Mouse (Mus musculus): ENCODE data around the gene Otop2. TPM values are rescaled to one million over a fixed set of nuclear protein-coding genes. Genes with fewer than 3 reads are reported as not detected.

Gene Otop2
- not detected for polyA plus RNA-seq (2017; shearing (Covaris generic))

DNA sequence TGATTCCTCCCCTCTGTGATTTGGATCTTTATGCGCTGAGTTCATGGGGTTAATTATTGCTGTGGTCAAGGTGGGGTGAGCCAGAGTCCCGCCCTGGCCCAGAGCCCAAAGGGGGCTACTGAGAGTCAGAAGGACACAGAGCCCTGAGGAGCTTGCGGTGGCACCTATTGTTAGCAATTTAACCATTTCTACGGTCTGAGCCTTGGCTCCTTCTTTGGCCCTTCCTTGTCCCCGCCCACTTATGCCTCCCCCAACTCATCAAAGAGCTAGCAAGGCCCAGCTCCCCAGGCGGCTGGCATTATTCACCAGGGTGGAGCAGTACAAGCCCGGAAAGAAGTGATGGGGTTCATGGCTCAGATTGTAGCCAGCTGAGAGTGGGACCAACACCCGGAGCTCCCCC, at the start of gene Otop2:
TSS of gene Otop2 (plus strand) at position 301 of the 400 bp plus-strand sequence.

DNA sequence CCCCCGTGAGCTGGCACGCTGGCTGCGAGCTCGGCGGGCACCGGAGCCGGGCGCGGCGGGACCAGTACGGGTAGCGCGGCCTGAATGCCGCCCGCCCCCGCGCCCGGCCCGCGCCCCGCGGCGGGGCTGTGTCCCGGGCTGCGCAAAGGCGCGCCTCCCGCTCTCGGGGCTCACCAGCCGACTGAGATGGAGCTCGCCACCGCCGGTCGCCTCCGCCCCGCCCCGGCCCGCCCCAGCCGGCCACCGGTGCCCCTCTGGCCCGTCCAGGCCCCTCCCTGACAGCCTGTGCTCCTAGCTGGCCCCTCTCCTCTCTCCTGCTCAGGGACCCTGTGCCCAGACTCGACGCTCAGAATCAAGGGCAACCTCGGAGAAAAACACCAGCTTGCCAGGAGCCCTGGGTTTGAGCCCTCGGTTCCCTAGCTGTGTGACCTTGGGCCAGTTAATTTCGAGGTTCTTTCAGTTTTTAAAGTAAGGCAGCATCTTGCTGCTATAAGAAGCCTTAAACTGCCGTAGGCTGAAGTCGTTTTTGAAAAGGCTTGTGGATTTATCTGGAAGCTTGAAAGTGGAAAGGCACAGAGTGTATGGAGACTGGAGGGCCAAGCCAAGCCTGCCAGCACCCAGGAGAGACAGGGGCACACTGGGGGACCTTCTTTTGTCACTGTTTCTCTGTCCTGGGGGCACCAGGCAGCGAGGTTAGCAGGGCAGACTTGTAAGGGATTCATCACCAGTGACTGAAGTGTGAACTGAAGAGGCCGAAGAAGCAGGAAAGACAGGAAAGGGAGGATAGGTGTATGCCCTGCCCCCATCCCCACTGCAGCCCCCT, 39.7 kb upstream of the Otop2 start, which contains the start of gene Grin2c:
TSS of gene Grin2c (minus strand) at position 183 of the 823 bp plus-strand sequence.

DNA sequence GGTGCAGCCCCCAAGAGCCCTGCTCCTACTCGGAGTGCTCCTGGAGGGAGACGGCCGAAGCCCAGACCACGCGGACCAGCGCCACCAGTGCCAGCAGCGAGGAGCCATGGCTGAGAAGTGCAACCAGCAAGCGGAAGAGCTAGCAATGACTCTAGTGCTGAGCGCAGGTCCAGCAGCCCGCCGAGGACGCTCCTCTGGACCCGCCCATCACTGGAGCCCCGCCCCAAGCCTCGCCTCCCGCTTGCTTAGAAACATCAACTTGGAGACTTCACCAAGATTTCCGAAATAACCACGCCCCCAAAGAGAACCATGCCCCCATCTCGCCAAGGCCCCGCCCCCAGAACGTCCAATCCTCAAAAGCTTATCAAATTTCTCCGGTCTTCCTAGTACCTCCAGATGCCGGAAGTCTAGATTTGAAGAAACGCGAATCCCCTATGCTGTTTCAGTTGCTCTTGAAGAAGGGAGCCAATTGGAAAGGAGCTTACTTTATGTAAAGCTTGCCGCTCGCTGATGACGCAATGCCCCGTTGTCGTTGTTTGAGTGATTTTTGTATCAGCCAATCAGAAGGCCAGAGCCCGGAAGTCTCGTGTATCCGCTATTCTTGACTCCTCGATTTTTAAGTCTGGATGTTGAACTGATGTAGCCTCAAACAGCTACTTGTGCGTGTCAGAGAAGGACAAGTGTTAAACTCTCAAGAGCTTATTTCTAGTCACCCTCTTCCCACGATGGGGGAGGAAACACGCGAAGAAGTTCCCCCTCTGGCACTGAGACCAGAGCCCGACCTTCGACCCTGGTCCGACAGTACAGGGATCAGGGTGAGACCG, 30.0 kb upstream of the Otop2 start, which contains the start of gene Fdxr:
TSS of gene Fdxr (minus strand) at position 271 of the 824 bp plus-strand sequence.

DNA sequence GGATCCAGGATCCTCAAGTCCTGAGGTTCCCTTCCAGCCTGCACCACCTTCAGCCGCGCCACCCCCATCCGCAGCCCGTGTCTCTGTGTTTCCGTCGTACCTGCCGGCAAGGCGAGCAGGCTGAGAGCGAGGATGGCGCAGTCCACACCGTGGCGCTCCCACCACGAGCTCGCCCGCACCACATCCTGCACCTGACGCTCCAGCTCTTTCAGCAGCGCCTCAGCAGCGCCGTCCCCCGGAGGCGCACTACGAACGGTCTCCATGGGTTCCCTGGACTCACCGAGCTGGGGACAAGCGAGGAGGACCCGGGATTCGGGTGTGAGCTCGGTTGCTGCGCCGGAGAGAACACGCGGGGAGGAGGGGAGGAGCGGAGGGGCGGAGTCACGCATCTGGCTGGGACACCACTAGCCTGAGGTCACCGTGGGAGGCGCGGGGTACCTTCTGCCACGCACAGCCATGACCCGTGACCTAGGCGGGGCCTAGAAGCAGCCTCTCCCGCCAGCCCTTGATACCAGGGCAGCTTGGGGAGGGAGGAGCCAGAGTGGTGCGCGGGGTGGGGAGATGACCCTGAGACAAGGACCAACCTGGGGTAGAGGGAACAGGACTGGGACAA, 9.6 kb upstream of the Otop2 start, which contains the start of gene Fads6:
TSS of gene Fads6 (minus strand) at position 450 of the 613 bp plus-strand sequence.

DNA sequence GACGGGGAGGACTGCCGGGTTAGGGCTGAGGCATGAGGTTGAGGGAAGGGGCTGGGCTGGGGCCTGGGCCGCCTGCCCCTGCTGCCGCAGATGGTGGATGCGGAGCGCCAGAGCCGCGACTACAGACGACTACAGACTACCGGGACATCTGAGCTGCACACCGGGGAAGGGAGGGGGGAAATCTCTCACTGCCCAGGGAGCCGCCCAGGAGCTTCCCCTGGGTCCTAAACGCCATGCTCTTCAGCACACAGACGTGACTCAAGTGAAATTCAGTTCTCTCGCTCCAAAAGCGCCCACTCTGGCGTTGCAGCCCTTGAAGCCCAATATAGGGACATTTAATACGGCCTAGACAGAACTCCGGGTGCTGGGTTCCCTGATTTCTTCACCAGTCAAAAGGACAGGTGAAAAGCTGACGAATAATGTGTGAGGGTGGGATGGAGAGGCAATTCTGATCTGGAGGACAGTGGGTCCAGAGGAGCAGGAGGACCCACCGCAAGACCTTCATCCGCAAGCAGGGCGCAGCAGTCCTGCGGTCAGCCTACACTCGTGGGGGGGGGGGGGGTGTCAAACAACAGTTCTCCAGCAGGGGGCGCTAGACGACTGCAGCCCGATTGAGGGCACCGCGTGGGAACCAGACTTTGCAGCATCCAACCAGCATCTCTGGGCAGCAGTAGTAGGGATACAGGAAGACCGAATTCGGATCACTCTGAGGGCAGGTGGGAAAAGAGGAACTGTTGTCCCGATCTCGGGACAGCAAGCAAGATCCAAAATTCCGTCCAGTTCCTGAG, 15.1 kb downstream of the Otop2 start, which contains the start of gene Ush1g:
TSS of gene Ush1g (minus strand) at position 136 of the 788 bp plus-strand sequence.

DNA sequence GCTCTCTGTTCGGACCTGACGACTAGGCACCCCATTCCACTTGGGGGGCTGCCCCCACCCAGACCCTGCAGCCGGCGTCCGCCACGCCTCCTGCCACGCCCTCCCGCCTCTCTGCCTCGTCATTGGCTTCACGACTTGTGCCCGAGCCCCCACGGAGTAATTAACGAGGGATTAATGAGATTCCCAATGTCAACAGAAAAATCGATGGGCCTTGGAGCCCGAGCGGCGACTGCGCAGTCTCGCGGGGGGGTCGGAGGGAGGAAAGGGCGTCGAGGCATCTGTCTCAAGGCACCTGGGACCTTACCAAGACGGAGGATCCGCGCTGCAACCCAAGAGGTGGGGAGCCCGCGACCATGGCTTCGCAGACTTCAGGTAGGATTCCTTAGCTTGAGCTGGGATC, 27.6 kb downstream of the Otop2 start, which contains the start of gene Otop3:
TSS of gene Otop3 (plus strand) at position 201 of the 400 bp plus-strand sequence.

DNA sequence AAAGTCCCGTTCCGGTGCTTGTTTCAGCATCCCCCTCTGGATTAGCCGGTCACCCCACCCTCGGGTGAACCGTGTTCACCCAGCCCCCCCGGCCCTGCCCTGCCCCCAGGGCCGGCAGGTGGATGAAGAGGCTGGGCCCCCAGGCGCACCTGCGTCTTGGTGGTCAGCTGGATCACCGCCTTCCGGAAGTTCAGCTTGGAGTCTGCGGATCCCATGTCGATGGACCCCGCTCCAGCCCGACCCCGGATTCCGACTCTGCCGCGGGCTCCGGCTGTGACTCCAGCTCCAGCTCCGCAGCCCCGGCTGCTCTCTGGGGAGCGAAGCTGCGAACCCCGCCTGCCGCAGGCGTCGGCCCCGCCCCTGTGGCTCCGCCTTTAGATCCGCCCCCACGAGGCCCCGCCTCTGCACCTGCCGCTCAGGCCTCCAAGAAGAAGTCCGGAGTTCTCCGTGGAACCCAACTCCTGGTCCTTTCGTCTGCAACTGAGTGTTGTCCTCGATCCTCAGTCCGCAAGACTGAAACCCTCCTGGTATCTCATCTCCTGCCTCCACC, 60.5 kb downstream of the Otop2 start, which contains the start of gene Hid1:
TSS of gene Hid1 (minus strand) at position 362 of the 550 bp plus-strand sequence.

Other genes with a start within 250 kb of the Otop2 start
- gene Cd300e, start 245.0 kb upstream of the Otop2 start, polyA plus RNA-seq (2017; shearing (Covaris generic)), result not detected
- 238 TPM for gene Rab37, start 215.7 kb upstream of the Otop2 start, polyA plus RNA-seq (2017; shearing (Covaris generic))
- gene Cd300lf, start 173.2 kb upstream of the Otop2 start, polyA plus RNA-seq (2017; shearing (Covaris generic)), result 0.58 TPM
- gene Slc9a3r1, start 143.8 kb upstream of the Otop2 start, polyA plus RNA-seq (2017; shearing (Covaris generic)), result 407 TPM
- 16.5 TPM for gene Tmem104, start 119.7 kb upstream of the Otop2 start, polyA plus RNA-seq (2017; shearing (Covaris generic))
- gene Nat9, start 119.3 kb upstream of the Otop2 start, polyA plus RNA-seq (2017; shearing (Covaris generic)), result 14.4 TPM
- not detected for gene Grin2c, start 39.9 kb upstream of the Otop2 start, polyA plus RNA-seq (2017; shearing (Covaris generic))
- gene Fdxr, start 30.1 kb upstream of the Otop2 start, polyA plus RNA-seq (2017; shearing (Covaris generic)), result 44.7 TPM
- gene Fads6, start 9.5 kb upstream of the Otop2 start, polyA plus RNA-seq (2017; shearing (Covaris generic)), result 1.6 TPM
- gene Ush1g, start 14.9 kb downstream of the Otop2 start, polyA plus RNA-seq (2017; shearing (Covaris generic)), result not detected
- gene Otop3, start 27.6 kb downstream of the Otop2 start, polyA plus RNA-seq (2017; shearing (Covaris generic)), result not detected
- 16.5 TPM for gene Hid1, start 60.6 kb downstream of the Otop2 start, polyA plus RNA-seq (2017; shearing (Covaris generic))
- gene Cdr2l, start 74.8 kb downstream of the Otop2 start, polyA plus RNA-seq (2017; shearing (Covaris generic)), result not detected
- 206 TPM for gene Mrpl58, start 96.6 kb downstream of the Otop2 start, polyA plus RNA-seq (2017; shearing (Covaris generic))
- gene Atp5h, start 112.8 kb downstream of the Otop2 start, polyA plus RNA-seq (2017; shearing (Covaris generic)), result 760 TPM
- 4.4 TPM for gene Kctd2, start 113.0 kb downstream of the Otop2 start, polyA plus RNA-seq (2017; shearing (Covaris generic))
- gene Trim80, start 133.4 kb downstream of the Otop2 start, polyA plus RNA-seq (2017; shearing (Covaris generic)), result not detected
- 23.6 TPM for gene Slc16a5, start 155.3 kb downstream of the Otop2 start, polyA plus RNA-seq (2017; shearing (Covaris generic))
- gene Armc7, start 168.5 kb downstream of the Otop2 start, polyA plus RNA-seq (2017; shearing (Covaris generic)), result 115 TPM
- 388 TPM for gene Nt5c, start 184.7 kb downstream of the Otop2 start, polyA plus RNA-seq (2017; shearing (Covaris generic))
- 645 TPM for gene Jpt1, start 207.2 kb downstream of the Otop2 start, polyA plus RNA-seq (2017; shearing (Covaris generic))
- gene Sumo2, start 229.1 kb downstream of the Otop2 start, polyA plus RNA-seq (2017; shearing (Covaris generic)), result 775 TPM

Data from CD4-positive, CD25-positive, alpha-beta regulatory T cell, adult 9 weeks (primary cell).